Mouse (Mus musculus): ENCODE results near the gene Psg19.

GRCm38 (mm10) chr7:18818301-18818700, 20.0 kb upstream of the Psg19 start:
- TF ChIP-seq POLR2A (IDR thresholded peaks at IDR 0.05; ENCODE audit: insufficient read length, low read depth) (no peak), MAX (IDR thresholded peaks at IDR 0.05; ENCODE audit: low read depth) (no peak)

Measured in myocyte (in vitro differentiated cells).